Mouse (Mus musculus) embryonic facial prominence, embryonic 10.5 days (tissue): ENCODE measurements at regions not wholly inside any gene's neighbourhood (a gene's known extent, or its start where the extent isn't known, plus 50 kb on each side); places are given as distances from the start of the nearest gene placed in this dataset.
"Not testable (repeated sequence)": the region's sequence is repeated elsewhere in the genome, so short reads cannot be mapped to it uniquely, and the experiment has no call there.

Experiments used
- DNase-seq: peaks from one replicate; pipeline ENCODE4 v3.0.0-alpha.2; 2017; ENCODE audit warnings: low spot score
- H3K27ac ChIP-seq: fragments of 300-500 bp; sonication (generic); replicated peaks from 2 replicates; pipeline ENCODE4 v1.5.1; 2016; ENCODE audit warnings: mild to moderate bottlenecking
- H3K27me3 ChIP-seq: fragments of 300-500 bp; sonication (generic); replicated peaks from 2 replicates; pipeline ENCODE4 v1.6.1; 2016; ENCODE audit warnings: low read depth, mild to moderate bottlenecking; ENCODE audit not compliant: poor library complexity, severe bottlenecking
- H3K36me3 ChIP-seq: fragments of 300-500 bp; sonication (generic); replicated peaks from 2 replicates; pipeline ENCODE4 v1.6.1; 2016; ENCODE audit warnings: mild to moderate bottlenecking, moderate library complexity
- H3K4me1 ChIP-seq: fragments of 300-500 bp; sonication (generic); 2 replicates; pipeline ENCODE4 v1.6.1; 2016
- H3K4me3 ChIP-seq: fragments of 300-500 bp; sonication (generic); 2 replicates; pipeline ENCODE4 v1.5.1; 2016; ENCODE audit warnings: mild to moderate bottlenecking, moderate library complexity
- H3K9me3 ChIP-seq: fragments of 300-500 bp; sonication (generic); 2 replicates; pipeline ENCODE4 v1.6.1; 2016; ENCODE audit warnings: mild to moderate bottlenecking
- WGBS: fragments of 180-500 bp; shearing (Covaris S2); methylation state at CpG from one replicate; pipeline ENCODE4 v1.1.7; 2016; 5-methylcytosine and 5-hydroxymethylcytosine counted together

GRCm38 (mm10) chr11:31562954-31563353 is 108.7 kb downstream of the Bod1 start:
- WGBS = 88% methylated on average over 3 of the region's 3 CpGs

GRCm38 (mm10) chr11:31560775-31561174 is 110.9 kb downstream of the Bod1 start:
- 88% methylated on average over 10 of the region's 10 CpGs for WGBS
- no peak for DNase-seq
- no peaks in the 10 kb centered on the region for H3K27me3 ChIP-seq
- no peak overlapping the region for H3K4me3 ChIP-seq
- no peaks in the 10 kb centered on the region for H3K36me3 ChIP-seq
- peaks cover 12% of the 10 kb centered on the region for H3K4me1 ChIP-seq
- H3K27ac ChIP-seq = no peak overlapping the region
- no peaks in the 10 kb centered on the region for H3K9me3 ChIP-seq

More at GRCm38 (mm10) chr11:31562954-31563353, 108.7 kb downstream of the Bod1 start:
- no peaks in the 10 kb centered on the region for H3K36me3 ChIP-seq
- H3K4me1 ChIP-seq = peaks cover 12% of the 10 kb centered on the region
- H3K27ac ChIP-seq = no peak overlapping the region
- H3K27me3 ChIP-seq = no peaks in the 10 kb centered on the region
- no peaks in the 10 kb centered on the region for H3K9me3 ChIP-seq
- H3K4me3 ChIP-seq = no peak overlapping the region
- DNase-seq = no peak

- no peak for DNase-seq
- Histone ChIP-seq H3K27ac (no peak overlapping the region), H3K27me3 (no peaks in the 10 kb centered on the region), H3K36me3 (no peaks in the 10 kb centered on the region), H3K9me3 (no peaks in the 10 kb centered on the region), H3K4me3 (no peak overlapping the region), H3K4me1 (peaks cover 15% of the 10 kb centered on the region)
- WGBS = 90% methylated on average over 4 of the region's 4 CpGs
Observed at GRCm38 (mm10) chr11:31555042-31555441, 116.6 kb downstream of the Bod1 start.

- H3K27ac ChIP-seq = no peak overlapping the region
- no peak overlapping the region for H3K4me3 ChIP-seq
- H3K27me3 ChIP-seq = no peaks in the 10 kb centered on the region
- 61% methylated on average over 10 of the region's 10 CpGs for WGBS
- H3K9me3 ChIP-seq = peaks cover 8% of the 10 kb centered on the region
- no peak for DNase-seq
- peaks cover 15% of the 10 kb centered on the region for H3K4me1 ChIP-seq
- no peaks in the 10 kb centered on the region for H3K36me3 ChIP-seq
Observed at GRCm38 (mm10) chr11:31551614-31552271, 119.9 kb downstream of the Bod1 start.

GRCm38 (mm10) chr11:31550747-31551613 is 120.7 kb downstream of the Bod1 start:
- Histone ChIP-seq H3K9me3 (peaks cover 8% of the 10 kb centered on the region), H3K27ac (no peak overlapping the region; the same call in 1 of the 2 replicates), H3K36me3 (no peaks in the 10 kb centered on the region), H3K27me3 (no peaks in the 10 kb centered on the region), H3K4me1 (peaks cover 15% of the 10 kb centered on the region), H3K4me3 (no peak overlapping the region)
- WGBS = 59% methylated on average over 6 of the region's 6 CpGs
- DNase-seq = peak; percentile 20

- H3K9me3 ChIP-seq, H3K27ac ChIP-seq, H3K36me3 ChIP-seq, H3K4me3 ChIP-seq, H3K27me3 ChIP-seq, H3K4me1 ChIP-seq: not testable (repeated sequence)
- 88% methylated on average over 10 of the region's 10 CpGs for WGBS
- DNase-seq = peak; percentile 2
Observed at GRCm38 (mm10) chr11:31545514-31545913, 126.2 kb downstream of the Bod1 start.

GRCm38 (mm10) chr11:31542635-31543219 is 129.0 kb downstream of the Bod1 start:
- Histone ChIP-seq H3K4me1 (no peaks in the 10 kb centered on the region), H3K36me3 (no peaks in the 10 kb centered on the region), H3K4me3 (no peak overlapping the region), H3K27ac (no peak overlapping the region), H3K9me3 (no peaks in the 10 kb centered on the region), H3K27me3 (no peaks in the 10 kb centered on the region)
- DNase-seq = peak; percentile 6
- WGBS = 87% methylated on average over 8 of the region's 8 CpGs

- peak; percentile 5 for DNase-seq
- WGBS = 89% methylated on average over 3 of the region's 3 CpGs
- Histone ChIP-seq H3K27ac (no peak overlapping the region), H3K9me3 (no peaks in the 10 kb centered on the region), H3K36me3 (no peaks in the 10 kb centered on the region), H3K27me3 (no peaks in the 10 kb centered on the region), H3K4me3 (no peak overlapping the region), H3K4me1 (no peaks in the 10 kb centered on the region)
Observed at GRCm38 (mm10) chr11:31541425-31541824, 130.3 kb downstream of the Bod1 start.

GRCm38 (mm10) chr11:31540816-31541215 is 130.9 kb downstream of the Bod1 start:
- Histone ChIP-seq H3K4me1 (no peaks in the 10 kb centered on the region), H3K27ac (no peak overlapping the region), H3K36me3 (no peaks in the 10 kb centered on the region), H3K9me3 (no peaks in the 10 kb centered on the region), H3K4me3 (no peak overlapping the region), H3K27me3 (no peaks in the 10 kb centered on the region)
- peak; percentile 6 for DNase-seq

- Histone ChIP-seq H3K27me3 (no peaks in the 10 kb centered on the region), H3K36me3 (no peaks in the 10 kb centered on the region), H3K9me3 (no peaks in the 10 kb centered on the region), H3K4me3 (no peak overlapping the region), H3K27ac (no peak overlapping the region), H3K4me1 (no peaks in the 10 kb centered on the region)
- peak; percentile 1 for DNase-seq
- WGBS = 92% methylated on average over 2 of the region's 2 CpGs
Observed at GRCm38 (mm10) chr11:31531416-31531815, 140.3 kb downstream of the Bod1 start.

GRCm38 (mm10) chr11:31530851-31531250 is 140.8 kb downstream of the Bod1 start:
- no peaks in the 10 kb centered on the region for H3K4me1 ChIP-seq
- H3K4me3 ChIP-seq = no peak overlapping the region
- 80% methylated on average over 3 of the region's 3 CpGs for WGBS
- H3K36me3 ChIP-seq = no peaks in the 10 kb centered on the region
- no peaks in the 10 kb centered on the region for H3K9me3 ChIP-seq
- no peaks in the 10 kb centered on the region for H3K27me3 ChIP-seq
- DNase-seq = no peak
- no peak overlapping the region for H3K27ac ChIP-seq

GRCm38 (mm10) chr11:31529686-31530085 is 142.0 kb downstream of the Bod1 start:
- H3K4me3 ChIP-seq = no peak overlapping the region
- DNase-seq = peak; percentile 4
- H3K4me1 ChIP-seq = no peaks in the 10 kb centered on the region
- H3K27ac ChIP-seq = no peak overlapping the region
- H3K9me3 ChIP-seq = no peaks in the 10 kb centered on the region
- WGBS = 93% methylated on average over 2 of the region's 2 CpGs
- H3K27me3 ChIP-seq = no peaks in the 10 kb centered on the region
- no peaks in the 10 kb centered on the region for H3K36me3 ChIP-seq

GRCm38 (mm10) chr11:31524708-31525107 is 147.0 kb downstream of the Bod1 start:
- no peaks in the 10 kb centered on the region for H3K27me3 ChIP-seq
- 80% methylated on average over 2 of the region's 2 CpGs for WGBS
- no peak overlapping the region for H3K27ac ChIP-seq
- no peak overlapping the region for H3K4me3 ChIP-seq
- H3K4me1 ChIP-seq = no peaks in the 10 kb centered on the region
- DNase-seq = peak; percentile 4
- no peaks in the 10 kb centered on the region for H3K9me3 ChIP-seq
- H3K36me3 ChIP-seq = no peaks in the 10 kb centered on the region
